Mouse (Mus musculus) intestine, embryonic 16.5 days (tissue): Measurements from ENCODE around the gene Use1. TPM values are rescaled to one million over a fixed set of nuclear protein-coding genes. Genes with fewer than 3 reads are reported as not detected.

Experiments
- ATAC-seq: fragments of 200-750 bp; cut with Nextera tagmentation; 2 replicates; pipeline ENCODE4 v1.8.0; 2017; ENCODE audit warnings: moderate TSS enrichment, moderate library complexity
- H3K27ac ChIP-seq: fragments of 300-500 bp; sonication (generic); 2 replicates; pipeline ENCODE4 v1.5.1; 2014; ENCODE audit warnings: mild to moderate bottlenecking, low read length
- H3K27me3 ChIP-seq: fragments of 300-500 bp; sonication (generic); replicated peaks from 2 replicates; pipeline ENCODE4 v1.6.1; 2014; ENCODE audit warnings: low read length, control low read depth, mixed read lengths; ENCODE audit not compliant: control insufficient read depth, insufficient read depth
- H3K36me3 ChIP-seq: fragments of 300-500 bp; sonication (generic); 2 replicates; pipeline ENCODE4 v1.6.1; 2014; ENCODE audit warnings: low read length, control low read depth; ENCODE audit not compliant: control insufficient read depth, insufficient read depth
- H3K4me1 ChIP-seq: fragments of 300-500 bp; sonication (generic); 2 replicates; pipeline ENCODE4 v1.6.1; 2014; ENCODE audit warnings: low read length, control low read depth, mixed read lengths; ENCODE audit not compliant: control insufficient read depth, insufficient read depth
- H3K4me2 ChIP-seq: fragments of 300-500 bp; sonication (generic); 2 replicates; pipeline ENCODE4 v1.6.1; 2014; ENCODE audit warnings: low read depth, low read length, control low read depth
- H3K4me3 ChIP-seq: fragments of 300-500 bp; sonication (generic); 2 replicates; pipeline ENCODE4 v1.5.1; 2014; ENCODE audit warnings: mild to moderate bottlenecking, low read length
- H3K9ac ChIP-seq: fragments of 300-500 bp; sonication (generic); 2 replicates; pipeline ENCODE4 v1.6.1; 2014; ENCODE audit warnings: low read depth, low read length
- H3K9me3 ChIP-seq: fragments of 300-500 bp; sonication (generic); 2 replicates; pipeline ENCODE4 v1.6.1; 2016; ENCODE audit warnings: low read length, control low read depth; ENCODE audit not compliant: control insufficient read depth
- whole genome bisulfite sequencing: fragments of 180-500 bp; shearing (Covaris S2); extraction: QIAGEN DNeasy Blood & Tissue Kit; methylation state at CpG from one replicate; pipeline ENCODE4 v1.1.7; 2014; 5-methylcytosine and 5-hydroxymethylcytosine counted together
- polyA plus RNA-seq: library from polyadenylated mRNA; unstranded; fragments of >200 nt; fragmentation: Nextera tagmentation; extraction: Ambion mirVana; gene quantifications from 2 replicates; pipeline ENCODE4 v1.2.1, GENCODE M21; 2015

Use1 gene
- polyA plus RNA-seq, 1 experiment from 2014 or later, result 95.8 TPM

GRCm38 (mm10) chr8:71374616-71375206 is 8.1 kb downstream of the Use1 start:
- WGBS, result 77% methylated on average over 17 of the region's 17 CpGs
- no peak for ATAC-seq
- Histone ChIP-seq H3K27me3 (no peaks in the 10 kb centered on the region), H3K9ac (no peak overlapping the region), H3K9me3 (no peaks in the 10 kb centered on the region), H3K36me3 (peaks cover 32% of the 10 kb centered on the region), H3K4me2 (no peak overlapping the region), H3K4me3 (no peak overlapping the region), H3K4me1 (peaks cover 51% of the 10 kb centered on the region), H3K27ac (peak overlapping the region; percentile 23; the same call in 1 of the 2 replicates)

DNA sequence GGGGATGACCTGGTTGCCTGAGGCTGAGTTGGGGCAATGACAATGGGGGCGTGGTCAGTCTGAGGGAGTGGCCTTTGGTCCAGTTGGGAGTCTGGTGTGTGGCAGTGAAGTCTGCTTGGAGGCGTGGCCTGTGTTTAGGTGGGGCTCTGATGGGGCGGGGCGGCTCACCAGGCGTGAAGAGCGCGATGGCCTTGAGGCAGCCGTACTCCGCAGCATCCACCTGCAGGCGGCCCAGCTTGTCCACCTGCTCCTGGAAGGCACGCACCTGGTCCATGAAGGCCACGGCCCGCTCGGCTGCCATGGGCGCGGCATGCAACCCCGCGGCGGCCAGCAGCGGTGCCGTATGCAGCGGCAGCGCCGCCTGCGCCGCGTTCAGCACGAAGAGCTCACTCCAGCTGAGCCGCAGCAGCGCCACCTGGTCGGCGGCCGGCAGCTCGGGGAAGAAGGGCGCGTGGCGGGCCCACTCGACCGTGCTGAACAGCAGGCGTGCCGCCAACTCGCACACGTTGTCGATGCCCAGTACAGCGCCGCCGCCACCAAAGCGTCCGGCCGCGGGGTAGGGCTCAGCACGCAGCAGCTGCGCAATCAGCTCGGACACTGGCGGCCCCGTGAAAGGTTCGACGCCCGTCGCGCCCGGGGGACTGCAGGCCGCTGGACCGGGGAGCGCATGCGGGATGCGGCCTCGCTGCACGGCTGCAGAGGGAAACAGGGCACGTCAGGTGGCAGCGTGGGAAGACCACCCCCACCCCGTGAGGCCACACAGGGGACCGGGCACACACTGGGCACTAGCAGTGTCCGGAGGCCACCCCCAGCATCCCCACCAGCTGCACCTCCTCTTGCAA is 9.2 kb downstream of the Use1 start:
- peak; percentile 34 for ATAC-seq
- Histone ChIP-seq H3K4me1 (peaks cover 54% of the 10 kb centered on the region), H3K27me3 (no peaks in the 10 kb centered on the region), H3K27ac (peak overlapping the region; percentile 74), H3K36me3 (peaks cover 32% of the 10 kb centered on the region), H3K9ac (peak overlapping the region; percentile 53), H3K4me2 (peak overlapping the region; percentile 55), H3K9me3 (no peaks in the 10 kb centered on the region), H3K4me3 (peak overlapping the region; percentile 29)
- 11% methylated on average over 74 of the region's 74 CpGs for WGBS

DNA sequence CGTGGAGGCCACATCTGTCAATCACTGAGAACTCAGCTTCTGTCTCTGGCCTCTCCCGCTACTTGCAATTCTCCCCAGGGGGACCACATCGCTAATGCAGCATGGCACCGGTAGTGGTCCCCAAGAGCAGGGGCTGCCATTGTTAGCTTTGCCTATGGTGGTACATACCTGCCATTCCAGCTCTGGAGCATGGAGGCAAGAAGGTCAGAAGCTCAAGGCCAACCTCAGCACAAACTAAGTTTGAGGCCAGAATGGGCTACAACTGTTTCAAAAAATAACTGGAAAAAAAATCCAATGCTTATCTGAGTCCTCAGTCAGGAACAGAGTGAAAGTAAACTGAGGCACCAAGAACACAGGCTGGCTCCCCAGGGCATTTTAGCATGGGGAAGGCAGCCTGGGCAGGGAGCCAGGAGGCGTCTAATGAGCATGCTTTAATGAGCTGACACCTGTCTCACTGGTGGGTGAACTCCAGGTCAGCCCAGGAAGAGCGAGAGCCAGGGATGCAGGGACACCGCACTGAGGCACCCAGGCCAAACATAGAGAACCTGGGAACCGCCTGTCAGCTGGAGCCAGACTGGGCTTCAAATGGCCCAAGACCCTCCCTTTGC is 9.9 kb downstream of the Use1 start:
- Histone ChIP-seq H3K4me2 (peak overlapping the region; percentile 55; the same call in 1 of the 2 replicates), H3K9ac (peak overlapping the region; percentile 53; the same call in 1 of the 2 replicates), H3K27me3 (no peaks in the 10 kb centered on the region), H3K36me3 (peaks cover 32% of the 10 kb centered on the region), H3K4me3 (no peak overlapping the region; the same call in 1 of the 2 replicates), H3K27ac (no peak overlapping the region), H3K4me1 (peaks cover 53% of the 10 kb centered on the region), H3K9me3 (no peaks in the 10 kb centered on the region)
- no peak for ATAC-seq
- WGBS, result 53% methylated on average over 8 of the region's 8 CpGs

DNA sequence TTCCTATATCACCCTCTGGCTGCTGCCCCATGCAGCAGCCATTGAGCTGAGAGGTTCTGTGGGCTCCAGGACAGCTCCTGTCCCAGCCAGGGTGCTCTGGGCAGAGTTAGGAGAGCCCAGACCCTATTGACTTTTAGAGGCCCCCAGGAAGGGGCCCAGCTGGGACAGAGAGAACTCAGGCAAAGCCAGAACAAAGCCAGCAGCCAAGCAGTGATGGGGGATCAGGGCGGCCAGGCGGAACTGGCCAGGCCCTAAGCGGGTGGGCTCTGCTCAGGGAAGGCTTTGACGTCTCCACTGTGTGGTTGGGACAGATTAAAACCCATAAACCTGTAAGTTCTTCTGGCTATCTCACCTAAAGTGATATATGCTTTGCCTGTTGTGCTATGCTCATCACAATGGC is 12.4 kb downstream of the Use1 start:
- Histone ChIP-seq H3K27ac (no peak overlapping the region), H3K4me1 (peaks cover 70% of the 10 kb centered on the region), H3K36me3 (peaks cover 29% of the 10 kb centered on the region), H3K9me3 (no peaks in the 10 kb centered on the region), H3K4me3 (peak overlapping the region; percentile 72), H3K27me3 (no peaks in the 10 kb centered on the region), H3K4me2 (peak overlapping the region; percentile 92), H3K9ac (peak overlapping the region; percentile 91)
- WGBS, result 77% methylated on average over 4 of the region's 4 CpGs
- ATAC-seq, result no peak

DNA sequence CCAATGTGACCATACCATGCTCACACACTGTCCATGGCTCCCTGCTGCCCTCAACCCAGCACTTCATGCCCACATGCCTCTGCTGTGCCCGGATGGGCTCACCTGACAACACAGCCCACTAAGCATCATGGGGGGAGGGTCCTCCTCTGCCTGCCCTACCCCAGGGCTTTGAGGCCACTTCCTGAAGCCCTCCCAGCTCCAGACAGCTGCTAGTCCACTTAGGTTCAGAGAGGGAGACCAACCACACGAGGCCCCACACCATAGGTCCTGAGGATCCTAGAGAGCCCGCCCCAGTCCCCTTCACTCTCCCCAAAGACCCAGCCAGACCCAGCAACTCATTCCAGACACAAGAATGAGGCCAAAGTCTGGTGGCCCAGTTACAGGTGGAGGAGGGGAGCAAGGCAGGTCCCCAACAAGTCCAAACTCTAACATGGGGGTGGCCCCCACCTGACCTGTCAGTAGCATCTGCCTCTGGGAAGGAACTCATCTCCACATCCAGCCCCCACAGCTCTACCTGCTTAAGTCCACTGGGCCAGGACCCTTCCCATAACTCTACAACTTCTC is 12.9 kb downstream of the Use1 start:
- H3K4me3 ChIP-seq, result peak overlapping the region; percentile 72
- H3K9ac ChIP-seq, result peak overlapping the region; percentile 91
- no peaks in the 10 kb centered on the region for H3K9me3 ChIP-seq
- H3K4me2 ChIP-seq, result peak overlapping the region; percentile 92
- WGBS, result 53% methylated on average over 3 of the region's 3 CpGs
- H3K27me3 ChIP-seq, result no peaks in the 10 kb centered on the region
- peaks cover 71% of the 10 kb centered on the region for H3K4me1 ChIP-seq
- peak overlapping the region; percentile 98 for H3K27ac ChIP-seq
- H3K36me3 ChIP-seq, result peaks cover 23% of the 10 kb centered on the region
- ATAC-seq, result no peak

DNA sequence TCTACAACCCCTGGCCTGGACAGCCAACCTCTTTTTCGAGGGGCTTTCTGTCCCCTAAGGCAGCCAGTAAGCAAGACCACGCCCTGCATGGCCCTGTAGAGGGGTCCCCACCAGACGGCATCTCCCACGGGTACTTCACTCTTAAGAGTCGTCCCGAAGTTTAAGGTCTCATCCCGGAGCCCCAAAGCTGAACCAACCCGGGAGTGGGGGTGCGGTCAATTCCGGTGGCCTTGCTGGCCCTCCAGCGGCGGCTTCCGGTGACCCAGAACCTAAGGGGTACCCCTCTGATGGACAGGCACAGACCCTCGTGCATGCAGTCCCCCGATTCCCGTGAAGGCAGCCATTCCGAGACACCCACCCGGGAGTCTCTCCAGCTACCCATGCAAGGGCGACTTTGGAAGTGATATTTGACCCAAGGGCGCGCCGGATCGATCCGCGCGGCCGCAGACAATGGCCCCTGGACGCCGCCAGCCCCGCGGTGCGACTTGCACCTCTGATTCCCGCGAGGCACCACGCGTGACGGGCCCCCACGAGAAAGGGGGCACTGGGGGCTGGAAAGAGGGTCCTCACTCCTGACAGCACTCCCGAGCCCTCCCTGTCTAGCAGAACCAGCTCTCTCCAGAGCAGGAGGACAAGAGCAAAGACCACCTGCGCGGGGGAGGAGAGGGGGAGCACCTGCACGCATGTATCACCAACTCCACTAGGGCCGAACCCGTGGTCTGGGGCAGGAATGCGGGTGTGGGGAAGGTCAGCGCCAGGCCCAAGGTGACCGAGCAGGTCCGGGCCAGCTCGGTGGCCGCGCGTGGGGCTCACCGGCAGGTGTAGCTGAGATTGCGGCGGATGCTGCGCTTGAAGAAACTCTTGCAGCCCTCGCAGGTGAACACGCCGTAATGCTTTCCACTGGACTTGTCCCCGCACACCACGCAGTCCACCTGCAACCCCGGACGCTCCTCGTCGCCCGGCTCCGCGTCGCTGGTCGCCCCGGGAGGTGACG is 13.8 kb downstream of the Use1 start:
- ATAC-seq, result no peak
- H3K4me1 ChIP-seq, result peaks cover 65% of the 10 kb centered on the region
- H3K27ac ChIP-seq, result peak overlapping the region; percentile 98
- peak overlapping the region; percentile 72 for H3K4me3 ChIP-seq
- H3K4me2 ChIP-seq, result peak overlapping the region; percentile 92
- H3K9ac ChIP-seq, result peak overlapping the region; percentile 91
- H3K9me3 ChIP-seq, result no peaks in the 10 kb centered on the region
- 1% methylated on average over 72 of the region's 72 CpGs for WGBS
- no peaks in the 10 kb centered on the region for H3K27me3 ChIP-seq
- peaks cover 19% of the 10 kb centered on the region for H3K36me3 ChIP-seq

DNA sequence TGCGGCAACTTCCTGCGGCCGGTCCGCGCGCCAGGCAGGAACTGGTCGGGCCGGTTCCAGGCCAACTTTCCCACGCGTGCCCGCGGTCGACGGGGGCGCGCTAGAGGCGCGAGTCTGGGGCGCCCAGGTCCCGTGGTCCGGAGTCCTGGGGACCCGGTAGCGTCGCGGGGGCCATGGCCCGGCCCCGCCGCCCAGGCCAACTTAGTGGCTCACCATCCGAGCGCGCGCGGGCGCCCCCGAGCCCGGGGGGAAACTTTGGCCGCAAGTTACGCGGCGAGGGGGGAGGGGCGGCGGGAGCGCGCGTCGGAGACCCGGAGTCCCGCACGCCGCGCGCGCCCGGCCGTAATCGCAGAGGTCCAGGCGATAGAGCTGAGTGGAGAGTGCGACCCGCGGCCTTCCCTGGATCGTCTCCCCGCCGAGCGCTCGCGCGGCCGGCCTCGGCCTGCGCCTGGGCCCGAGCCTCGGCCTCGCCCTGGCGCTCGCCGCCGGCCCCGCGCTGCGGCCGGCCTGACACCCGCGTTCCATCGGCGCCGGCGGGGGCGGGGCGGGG is 14.8 kb downstream of the Use1 start, which contains the start of gene Nr2f6:
Gene Nr2f6, minus strand, starts transcription at position 540 of the 550 bp plus-strand sequence.
- H3K27ac ChIP-seq, result peak within 1 kb of the TSS; percentile 99
- peak within 1 kb of the TSS; percentile 72 for H3K4me3 ChIP-seq
- H3K4me2 ChIP-seq, result peak within 1 kb of the TSS; percentile 92
- ATAC-seq, result peak; percentile 21
- H3K36me3 ChIP-seq, result peaks cover 19% of the 10 kb centered on the region
- H3K9ac ChIP-seq, result peak within 1 kb of the TSS; percentile 91
- WGBS, result under 1% methylated on average over 83 of the region's 89 CpGs
- no peaks in the 10 kb centered on the region for H3K27me3 ChIP-seq
- no peaks in the 10 kb centered on the region for H3K9me3 ChIP-seq
- H3K4me1 ChIP-seq, result peaks cover 54% of the 10 kb centered on the region
